Mouse (Mus musculus) CD4-positive naive resting alpha-beta T cell, adult 76 days (primary cell): Measurements from ENCODE around the gene Prdx6. TPM values are rescaled to one million over a fixed set of nuclear protein-coding genes. Genes with fewer than 3 reads are reported as not detected.

Experiments used
- total RNA-seq: library from RNA; stranded (reverse); gene quantifications from one replicate; pipeline ENCODE4 v1.2.4, GENCODE M21; 2023

Gene Prdx6
- total RNA-seq, result 488 TPM

GRCm38 (mm10) chr1:161250604-161251416 lies at the start of gene Prdx6:
Gene Prdx6 (minus strand): TSS chr1:161251219.

Other genes starting within 250 kb of the Prdx6 start
- gene Zbtb37, start 216.4 kb downstream of the Prdx6 start, total RNA-seq, result 36.0 TPM
- 8.3 TPM for gene Dars2, start 180.6 kb downstream of the Prdx6 start, total RNA-seq
- 16.1 TPM for gene Cenpl, start 180.5 kb downstream of the Prdx6 start, total RNA-seq
- gene Klhl20, start 119.7 kb downstream of the Prdx6 start, total RNA-seq, result 17.4 TPM
- gene Ankrd45, start 108.5 kb downstream of the Prdx6 start, total RNA-seq, result not detected
- gene Tex50, start 91.9 kb downstream of the Prdx6 start, total RNA-seq, result not detected
- not detected for gene Tnfsf4, start 144.2 kb upstream of the Prdx6 start, total RNA-seq
- not detected for gene Tnfsf18, start 243.4 kb upstream of the Prdx6 start, total RNA-seq